Mouse (Mus musculus): Measurements from ENCODE around the gene Babam2.

- TF ChIP-seq CTCF (IDR thresholded peaks at IDR 0.05; ENCODE audit: low read depth): no peak
- TF ChIP-seq EP300 (IDR thresholded peaks at IDR 0.05; ENCODE audit: low read depth): no peak
These were observed 345.7 kb downstream of the Babam2 start for GRCm38 (mm10) chr5:32043153-32043552.
